Mouse (Mus musculus): ENCODE data around the gene C530008M17Rik.

- TF ChIP-seq CTCF (IDR thresholded peaks at IDR 0.05; ENCODE audit: insufficient read depth, low read length), result no peak
- no peak for TF ChIP-seq POLR2A (IDR thresholded peaks at IDR 0.05; ENCODE audit: borderline replicate concordance, extremely low read depth, low read depth, low read length)
Measured at GRCm38 (mm10) chr5:76645091-76645868, 11.0 kb upstream of the C530008M17Rik start.

Measured in lung, adult 2 months (tissue).